Mouse (Mus musculus): ENCODE results near the gene Gm4791.

DNA sequence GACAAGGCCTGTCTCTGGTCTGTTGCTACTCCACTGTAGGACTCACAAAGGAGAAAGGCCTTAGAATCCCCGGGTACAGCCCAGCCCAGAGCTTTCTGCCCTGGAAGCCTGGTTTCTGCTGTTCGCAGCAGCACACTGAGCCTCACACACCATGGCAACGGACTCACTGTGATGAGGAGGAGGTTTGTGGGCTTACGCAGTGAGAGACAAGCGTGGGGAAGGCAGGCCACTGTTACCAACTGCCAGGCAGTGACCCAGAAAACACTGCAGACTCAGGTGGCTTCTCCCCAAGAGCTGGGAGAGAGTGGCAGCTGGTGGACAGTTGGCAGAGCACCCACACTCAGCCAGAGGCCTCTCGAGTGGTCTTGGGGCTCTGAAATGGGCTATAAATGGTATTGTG, 42.3 kb upstream of the Gm4791 start:
- no peak for TF ChIP-seq CTCF (IDR thresholded peaks at IDR 0.05; ENCODE audit: extremely low read depth, insufficient read depth, insufficient read length, insufficient replicate concordance)
- no peak for TF ChIP-seq POLR2A (IDR thresholded peaks at IDR 0.05; ENCODE audit: low read depth, low read length)
